Mouse (Mus musculus) c-Kit-positive CD71-positive TER-119-negative erythroid progenitor cells, embryonic 14.5 days (primary cell): Measurements from ENCODE around the gene Gm614.

Experiments used
- DNase-seq: peaks from one replicate; pipeline ENCODE4 v3.0.0-alpha.2; 2013; ENCODE audit warnings: low read depth

Gene Gm614

GRCm38 (mm10) chrX:101263892-101264291 lies at the start of gene Gm614:
Gm614 (minus strand) TSS chrX:101263992.
- no peak for DNase-seq

GRCm38 (mm10) chrX:101309299-101309698 lies 45.5 kb upstream of the Gm614 start:
- no peak for DNase-seq

- no peak for DNase-seq
These were observed 40.9 kb upstream of the Gm614 start for GRCm38 (mm10) chrX:101304646-101305045.

GRCm38 (mm10) chrX:101301654-101302053 lies 37.9 kb upstream of the Gm614 start:
- DNase-seq: no peak

- DNase-seq: no peak
These were observed 36.7 kb upstream of the Gm614 start for GRCm38 (mm10) chrX:101300427-101301030.

- DNase-seq: no peak
These were observed 36.0 kb upstream of the Gm614 start for GRCm38 (mm10) chrX:101299473-101300426.

- DNase-seq: no peak
These were observed 35.3 kb upstream of the Gm614 start, which contains the start of gene Nlgn3 for GRCm38 (mm10) chrX:101299055-101299454. Nlgn3 (plus strand) TSS chrX:101299168.

- DNase-seq: no peak
These were observed 26.3 kb upstream of the Gm614 start for GRCm38 (mm10) chrX:101290111-101290510.

GRCm38 (mm10) chrX:101289037-101289436 lies 25.2 kb upstream of the Gm614 start:
- DNase-seq: no peak

- no peak for DNase-seq
These were observed 24.6 kb upstream of the Gm614 start for GRCm38 (mm10) chrX:101288432-101288831.

- peak; percentile 63 for DNase-seq
These were observed 23.8 kb upstream of the Gm614 start for GRCm38 (mm10) chrX:101287543-101287942.

GRCm38 (mm10) chrX:101285953-101286670 lies 22.3 kb upstream of the Gm614 start:
- no peak for DNase-seq

GRCm38 (mm10) chrX:101285534-101285933 lies 21.7 kb upstream of the Gm614 start:
- peak; percentile 41 for DNase-seq

GRCm38 (mm10) chrX:101282813-101283212 lies 19.0 kb upstream of the Gm614 start:
- no peak for DNase-seq

- peak; percentile 79 for DNase-seq
These were observed 10.3 kb upstream of the Gm614 start, which contains the start of gene Med12 for GRCm38 (mm10) chrX:101273875-101274738. Med12 (plus strand) TSS chrX:101274030.

- no peak for DNase-seq
These were observed 9.6 kb upstream of the Gm614 start for GRCm38 (mm10) chrX:101273410-101273809.

GRCm38 (mm10) chrX:101268755-101269124 lies 4.9 kb upstream of the Gm614 start, which contains the start of gene Gm20489:
Gm20489 (minus strand) TSS chrX:101269023.
- no peak for DNase-seq

GRCm38 (mm10) chrX:101268025-101268754 lies 4.4 kb upstream of the Gm614 start, which contains the start of gene Il2rg:
Il2rg (minus strand) TSS chrX:101268255.
- no peak for DNase-seq

GRCm38 (mm10) chrX:101266631-101267030 lies 2.8 kb upstream of the Gm614 start:
- no peak for DNase-seq
